Mouse (Mus musculus) intestine, embryonic 14.5 days (tissue): Measurements from ENCODE around the gene Nup35. TPM values are rescaled to one million over a fixed set of nuclear protein-coding genes. Genes with fewer than 3 reads are reported as not detected.

ENCODE experiments used
- ATAC-seq: fragments of 200-750 bp; cut with Nextera tagmentation; replicated peaks from 2 replicates; pipeline ENCODE4 v1.8.0; 2017; ENCODE audit warnings: low read depth, moderate number of reproducible peaks, moderate TSS enrichment, moderate library complexity; ENCODE audit not compliant: low FRiP score, low TSS enrichment
- DNase-seq: peaks from one replicate; pipeline ENCODE4 v3.0.0-alpha.2; 2018; ENCODE audit warnings: low spot score
- H3K27ac ChIP-seq: fragments of 300-500 bp; sonication (generic); 2 replicates; pipeline ENCODE4 v1.5.1; 2014; ENCODE audit warnings: low read depth, mild to moderate bottlenecking, control low read depth
- H3K27me3 ChIP-seq: fragments of 300-500 bp; sonication (generic); replicated peaks from 2 replicates; pipeline ENCODE4 v1.6.1; 2014; ENCODE audit warnings: low read length, control low read depth; ENCODE audit not compliant: control insufficient read depth, insufficient read depth
- H3K36me3 ChIP-seq: fragments of 300-500 bp; sonication (generic); 2 replicates; pipeline ENCODE4 v1.6.1; 2014; ENCODE audit warnings: low read length, control low read depth; ENCODE audit not compliant: control insufficient read depth, insufficient read depth
- H3K4me1 ChIP-seq: fragments of 300-500 bp; sonication (generic); replicated peaks from 2 replicates; pipeline ENCODE4 v1.6.1; 2014; ENCODE audit warnings: low read length, control low read depth, mixed read lengths; ENCODE audit not compliant: control insufficient read depth, insufficient read depth
- H3K4me2 ChIP-seq: fragments of 300-500 bp; sonication (generic); 2 replicates; pipeline ENCODE4 v1.6.1; 2014; ENCODE audit warnings: low read length
- H3K4me3 ChIP-seq: fragments of 300-500 bp; sonication (generic); 2 replicates; pipeline ENCODE4 v1.5.1; 2014; ENCODE audit warnings: low read depth, low read length, control low read depth, mixed read lengths
- H3K9ac ChIP-seq: fragments of 300-500 bp; sonication (generic); 2 replicates; pipeline ENCODE4 v1.6.1; 2014; ENCODE audit warnings: mild to moderate bottlenecking, low read length
- H3K9me3 ChIP-seq: fragments of 300-500 bp; sonication (generic); 2 replicates; pipeline ENCODE4 v1.6.1; 2016; ENCODE audit warnings: low read length, control low read depth; ENCODE audit not compliant: control insufficient read depth
- WGBS: fragments of 180-500 bp; shearing (Covaris S2); extraction: QIAGEN DNeasy Blood & Tissue Kit; methylation state at CpG from one replicate; pipeline ENCODE4 v1.1.7; 2014; 5-methylcytosine and 5-hydroxymethylcytosine counted together
- polyA plus RNA-seq: library from polyadenylated mRNA; unstranded; fragments of >200 nt; fragmentation: Nextera tagmentation; extraction: Ambion mirVana; gene quantifications from 2 replicates; pipeline ENCODE4 v1.2.1, GENCODE M21; 2014

The Nup35 gene
- polyA plus RNA-seq, 1 experiment from 2014 or later = 40.9 TPM

GRCm38 (mm10) chr2:80594215-80594918 is 22.7 kb upstream of the Nup35 start:
- H3K4me1 ChIP-seq = no peaks in the 10 kb centered on the region
- no peak overlapping the region for H3K4me2 ChIP-seq
- no peaks in the 10 kb centered on the region for H3K9me3 ChIP-seq
- no peaks in the 10 kb centered on the region for H3K36me3 ChIP-seq
- no peak overlapping the region for H3K4me3 ChIP-seq
- ATAC-seq (no peak), DNase-seq (no peak)
- WGBS = 66% methylated on average over 4 of the region's 4 CpGs
- H3K27ac ChIP-seq = no peak overlapping the region
- H3K9ac ChIP-seq = no peak overlapping the region
- H3K27me3 ChIP-seq = no peaks in the 10 kb centered on the region

DNA sequence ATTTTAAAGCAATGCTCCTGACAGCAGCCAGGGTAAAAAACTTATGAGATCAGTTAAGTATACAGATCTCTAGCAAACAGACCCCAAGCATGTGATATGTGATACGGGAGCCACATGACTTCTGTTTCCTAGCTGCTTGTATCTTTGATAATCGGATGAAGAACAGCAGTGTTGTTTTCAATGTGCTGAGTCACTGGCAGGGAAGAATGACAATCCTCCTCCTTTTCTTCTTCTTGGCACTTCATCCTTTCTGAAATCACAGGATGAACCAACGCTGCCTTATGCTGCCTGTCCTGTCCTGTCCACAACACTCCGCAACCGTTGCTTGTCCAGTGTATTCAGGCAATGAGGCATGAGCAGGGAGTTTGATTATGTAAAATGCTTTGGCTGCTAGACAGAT is 20.1 kb upstream of the Nup35 start:
- Histone ChIP-seq H3K9me3 (no peaks in the 10 kb centered on the region), H3K4me3 (no peak overlapping the region), H3K27ac (no peak overlapping the region), H3K4me1 (no peaks in the 10 kb centered on the region), H3K9ac (no peak overlapping the region), H3K4me2 (no peak overlapping the region), H3K27me3 (no peaks in the 10 kb centered on the region), H3K36me3 (no peaks in the 10 kb centered on the region)
- ATAC-seq (no peak), DNase-seq (no peak)
- WGBS = 70% methylated on average over 5 of the region's 5 CpGs

DNA sequence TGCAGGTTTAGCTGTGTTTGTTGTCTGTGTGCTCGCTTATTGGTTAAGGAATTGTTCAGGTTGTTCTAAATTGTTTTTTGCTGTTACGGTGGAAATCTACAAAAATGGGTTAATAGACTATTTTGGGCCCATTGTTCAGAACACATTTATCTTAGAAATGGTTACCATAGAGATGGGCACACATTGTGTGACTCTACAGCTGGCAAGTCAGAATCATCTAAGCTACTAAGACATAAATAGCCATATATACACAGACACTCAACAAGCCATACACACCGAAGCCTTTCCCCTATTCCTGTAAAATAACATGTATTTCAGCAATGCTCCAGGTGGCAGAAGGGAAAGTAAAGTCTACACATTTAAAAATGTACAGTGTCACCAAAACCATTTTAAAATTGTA is 17.2 kb upstream of the Nup35 start:
- no peaks in the 10 kb centered on the region for H3K36me3 ChIP-seq
- no peak overlapping the region for H3K4me2 ChIP-seq
- H3K27ac ChIP-seq = no peak overlapping the region
- no peaks in the 10 kb centered on the region for H3K27me3 ChIP-seq
- H3K9ac ChIP-seq = no peak overlapping the region
- H3K4me1 ChIP-seq = no peaks in the 10 kb centered on the region
- ATAC-seq = no peak
- DNase-seq = no peak
- WGBS = 91% methylated on average over 3 of the region's 3 CpGs
- no peak overlapping the region for H3K4me3 ChIP-seq
- H3K9me3 ChIP-seq = no peaks in the 10 kb centered on the region

GRCm38 (mm10) chr2:80600611-80601010 is 16.4 kb upstream of the Nup35 start:
- Histone ChIP-seq H3K27ac (no peak overlapping the region), H3K9ac (no peak overlapping the region), H3K36me3 (no peaks in the 10 kb centered on the region), H3K27me3 (no peaks in the 10 kb centered on the region), H3K4me1 (no peaks in the 10 kb centered on the region), H3K4me3 (no peak overlapping the region), H3K9me3 (no peaks in the 10 kb centered on the region), H3K4me2 (no peak overlapping the region)
- ATAC-seq = no peak
- DNase-seq = no peak

GRCm38 (mm10) chr2:80602756-80603155 is 14.3 kb upstream of the Nup35 start:
- H3K9ac ChIP-seq = no peak overlapping the region
- no peak overlapping the region for H3K4me2 ChIP-seq
- no peaks in the 10 kb centered on the region for H3K9me3 ChIP-seq
- WGBS = 94% methylated on average over 11 of the region's 13 CpGs
- H3K27ac ChIP-seq = no peak overlapping the region
- ATAC-seq = no peak
- no peaks in the 10 kb centered on the region for H3K27me3 ChIP-seq
- H3K36me3 ChIP-seq = no peaks in the 10 kb centered on the region
- DNase-seq = no peak
- no peak overlapping the region for H3K4me3 ChIP-seq
- H3K4me1 ChIP-seq = no peaks in the 10 kb centered on the region

GRCm38 (mm10) chr2:80603771-80604426 is 13.1 kb upstream of the Nup35 start:
- H3K4me3 ChIP-seq = no peak overlapping the region

GRCm38 (mm10) chr2:80612286-80612685 is 4.8 kb upstream of the Nup35 start:
- WGBS = 68% methylated on average over 1 of the region's 1 CpGs
- Histone ChIP-seq H3K4me3 (no peak overlapping the region), H3K9ac (no peak overlapping the region), H3K27me3 (no peaks in the 10 kb centered on the region), H3K4me1 (no peaks in the 10 kb centered on the region; the same call in 1 of the 2 replicates), H3K36me3 (no peaks in the 10 kb centered on the region), H3K27ac (no peak overlapping the region), H3K9me3 (no peaks in the 10 kb centered on the region), H3K4me2 (no peak overlapping the region)
- no peak for DNase-seq
- no peak for ATAC-seq

More at GRCm38 (mm10) chr2:80603771-80604426, 13.1 kb upstream of the Nup35 start:
- Histone ChIP-seq H3K4me2 (no peak overlapping the region), H3K27me3 (no peaks in the 10 kb centered on the region), H3K9me3 (no peaks in the 10 kb centered on the region), H3K27ac (no peak overlapping the region), H3K36me3 (no peaks in the 10 kb centered on the region), H3K4me1 (no peaks in the 10 kb centered on the region), H3K9ac (no peak overlapping the region)
- DNase-seq (no peak), ATAC-seq (no peak)
- WGBS = 91% methylated on average over 19 of the region's 19 CpGs

GRCm38 (mm10) chr2:80612796-80613195 is 4.2 kb upstream of the Nup35 start:
- 55% methylated on average over 2 of the region's 2 CpGs for WGBS
- H3K4me2 ChIP-seq = no peak overlapping the region
- peaks cover 3% of the 10 kb centered on the region for H3K4me1 ChIP-seq
- no peak overlapping the region for H3K27ac ChIP-seq
- H3K9ac ChIP-seq = no peak overlapping the region
- no peak overlapping the region for H3K4me3 ChIP-seq
- no peaks in the 10 kb centered on the region for H3K9me3 ChIP-seq
- no peaks in the 10 kb centered on the region for H3K27me3 ChIP-seq
- no peaks in the 10 kb centered on the region for H3K36me3 ChIP-seq
- DNase-seq (no peak), ATAC-seq (no peak)

- H3K9ac ChIP-seq = no peak overlapping the region
- no peaks in the 10 kb centered on the region for H3K9me3 ChIP-seq
- H3K4me3 ChIP-seq = no peak overlapping the region
- no peak overlapping the region for H3K4me2 ChIP-seq
- H3K36me3 ChIP-seq = peaks cover 7% of the 10 kb centered on the region; the same call in 1 of the 2 replicates
- DNase-seq (no peak), ATAC-seq (no peak)
- 84% methylated on average over 3 of the region's 3 CpGs for WGBS
- H3K27me3 ChIP-seq = no peaks in the 10 kb centered on the region
- no peak overlapping the region for H3K27ac ChIP-seq
- peaks cover 11% of the 10 kb centered on the region for H3K4me1 ChIP-seq
Observed at GRCm38 (mm10) chr2:80618991-80619390, 2.0 kb downstream of the Nup35 start.
